Mouse (Mus musculus): Measurements from ENCODE around the gene Nrxn1. TPM values are rescaled to one million over a fixed set of nuclear protein-coding genes. Genes with fewer than 3 reads are reported as not detected.

Gene Nrxn1
- total and polyA plus RNA-seq, 3 experiments, result not detected

DNA sequence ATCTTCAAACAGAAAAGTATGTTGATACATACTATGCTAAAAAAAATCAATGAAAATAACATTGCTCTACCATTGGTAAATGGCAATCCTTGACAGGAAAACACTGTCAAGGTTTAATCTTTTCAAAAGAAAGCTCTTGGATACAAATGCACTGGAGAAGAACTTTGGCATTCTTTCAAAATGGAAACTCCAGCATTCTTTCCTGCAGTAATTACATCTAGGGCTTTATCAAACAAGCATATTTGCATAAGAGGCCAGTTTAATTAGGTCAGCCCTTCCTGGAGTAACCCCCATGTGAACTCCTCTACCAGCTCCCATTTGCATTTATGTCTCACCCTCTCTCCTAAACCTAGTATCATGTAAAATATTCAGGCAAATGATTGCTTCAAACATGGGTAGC lies 696.5 kb downstream of the Nrxn1 start:
- no peak overlapping the region for H3K4me3 ChIP-seq (ENCODE audit: control insufficient read depth in 1 of 2, insufficient read depth in 1 of 2, low read depth in 2 of 2, low read length in 2 of 2)
- no peaks in the 10 kb centered on the region for H3K9me3 ChIP-seq (replicated peaks; ENCODE audit: insufficient read depth, low read length)
- no peaks in the 10 kb centered on the region for H3K36me3 ChIP-seq (ENCODE audit: control insufficient read depth in 1 of 2, insufficient read depth in 2 of 2, low read length in 2 of 2)
- no peak for DNase-seq (ENCODE audit: low read depth, low spot score)
- TF ChIP-seq NELFE (IDR thresholded peaks at IDR 0.05; ENCODE audit: low read depth, low read length) (no peak), USF2 (IDR thresholded peaks at IDR 0.05; ENCODE audit: borderline replicate concordance in 1 of 2, insufficient read depth in 1 of 2, low read depth in 1 of 2, low read length in 2 of 2) (no peak), ZKSCAN1 (IDR thresholded peaks at IDR 0.05; ENCODE audit: low read depth, low read length) (no peak), TAL1 (IDR thresholded peaks at IDR 0.05; ENCODE audit: low read length) (no peak), GATA1 (IDR thresholded peaks at IDR 0.05; ENCODE audit: low read depth, low read length) (no peak), POLR2AphosphoS2 (IDR thresholded peaks at IDR 0.05; ENCODE audit: low read length) (no peak), ZC3H11A (IDR thresholded peaks at IDR 0.05; ENCODE audit: low read depth, low read length) (no peak), ELF1 (IDR thresholded peaks at IDR 0.05; ENCODE audit: low read depth, low read length) (no peak), NRF1 (IDR thresholded peaks at IDR 0.05; ENCODE audit: insufficient read depth, low read depth, low read length, poor library complexity, severe bottlenecking) (no peak), HCFC1 (IDR thresholded peaks at IDR 0.05; ENCODE audit: low read depth, low read length) (no peak), TBP (IDR thresholded peaks at IDR 0.05; ENCODE audit: low read depth, low read length) (no peak), CTCF (IDR thresholded peaks at IDR 0.05 in 2 of 3, conservative IDR thresholded peaks at IDR 0.05 in 1 of 3; ENCODE audit: control insufficient read depth in 1 of 3, insufficient read depth in 1 of 3, low read depth in 2 of 3, low read length in 3 of 3, poor library complexity in 1 of 3, severe bottlenecking in 1 of 3) (no peak), MAZ (IDR thresholded peaks at IDR 0.05; ENCODE audit: low read depth, low read length) (no peak), POLR2A (IDR thresholded peaks at IDR 0.05; ENCODE audit: control insufficient read depth in 1 of 2, insufficient read depth in 1 of 2, low read depth in 1 of 2, low read length in 2 of 2, poor library complexity in 1 of 2) (no peak), ZMIZ1 (IDR thresholded peaks at IDR 0.05; ENCODE audit: low read depth, low read length) (no peak), E2F4 (IDR thresholded peaks at IDR 0.05; ENCODE audit: borderline replicate concordance, low read depth, low read length) (no peak)
- H3K79me2 ChIP-seq (ENCODE audit: control insufficient read depth, insufficient read depth, low read length, poor library complexity), result no peaks in the 10 kb centered on the region
- no peaks in the 10 kb centered on the region for H3K4me1 ChIP-seq (ENCODE audit: control insufficient read depth in 1 of 2, insufficient read depth in 2 of 2, low read length in 2 of 2)
- H3K27me3 ChIP-seq (ENCODE audit: control insufficient read depth in 1 of 2, insufficient read depth in 2 of 2, low read length in 2 of 2), result no peaks in the 10 kb centered on the region; a peak in 1 of 4 replicates
- H3K27ac ChIP-seq (ENCODE audit: control insufficient read depth, low read depth, low read length), result no peak overlapping the region
- H3K9ac ChIP-seq (ENCODE audit: control insufficient read depth, low read depth, low read length, poor library complexity, severe bottlenecking), result no peak overlapping the region

DNA sequence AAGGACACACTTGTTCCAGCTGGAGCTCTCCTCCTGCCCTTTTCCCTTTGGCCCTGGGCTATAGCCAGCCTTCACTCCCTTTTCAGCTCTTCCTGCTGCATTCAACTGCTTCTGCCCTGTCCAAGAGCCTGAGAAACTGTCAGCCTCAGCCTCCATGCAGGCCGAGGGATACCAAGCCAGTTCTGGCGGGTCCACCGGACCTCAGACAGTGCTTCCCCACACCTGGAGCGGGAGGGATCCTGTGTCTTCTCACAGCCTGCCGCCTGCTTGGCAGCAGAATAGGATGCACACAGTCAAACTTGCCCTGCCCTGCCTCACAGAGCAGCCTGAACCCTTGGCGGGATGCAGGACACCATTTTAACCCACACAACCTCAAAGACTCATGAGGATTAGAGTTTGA lies 698.3 kb downstream of the Nrxn1 start:
- no peak for DNase-seq (ENCODE audit: low read depth, low spot score)
- H3K9me3 ChIP-seq (replicated peaks; ENCODE audit: insufficient read depth, low read length), result no peaks in the 10 kb centered on the region
- no peak overlapping the region for H3K9ac ChIP-seq (ENCODE audit: control insufficient read depth, low read depth, low read length, poor library complexity, severe bottlenecking)
- H3K4me3 ChIP-seq (ENCODE audit: control insufficient read depth in 1 of 2, insufficient read depth in 1 of 2, low read depth in 2 of 2, low read length in 2 of 2), result no peak overlapping the region
- no peak overlapping the region for H3K27ac ChIP-seq (ENCODE audit: control insufficient read depth, low read depth, low read length)
- H3K27me3 ChIP-seq (ENCODE audit: control insufficient read depth in 1 of 2, insufficient read depth in 2 of 2, low read length in 2 of 2), result no peaks in the 10 kb centered on the region
- no peaks in the 10 kb centered on the region for H3K79me2 ChIP-seq (ENCODE audit: control insufficient read depth, insufficient read depth, low read length, poor library complexity)
- no peaks in the 10 kb centered on the region for H3K36me3 ChIP-seq (ENCODE audit: control insufficient read depth in 1 of 2, insufficient read depth in 2 of 2, low read length in 2 of 2)
- TF ChIP-seq MYB (IDR thresholded peaks at IDR 0.05; ENCODE audit: low read depth, low read length) (no peak), MYC (IDR thresholded peaks at IDR 0.05; ENCODE audit: low read depth, low read length) (no peak), SMC3 (IDR thresholded peaks at IDR 0.05; ENCODE audit: low read depth, low read length) (no peak), RCOR1 (IDR thresholded peaks at IDR 0.05; ENCODE audit: low read depth, low read length) (no peak), ZKSCAN1 (IDR thresholded peaks at IDR 0.05; ENCODE audit: low read depth, low read length) (no peak), CHD2 (IDR thresholded peaks at IDR 0.05; ENCODE audit: low read length) (no peak), CHD1 (IDR thresholded peaks at IDR 0.05; ENCODE audit: low read depth, low read length) (no peak), GATA1 (IDR thresholded peaks at IDR 0.05; ENCODE audit: low read depth, low read length) (no peak), ELF1 (IDR thresholded peaks at IDR 0.05; ENCODE audit: low read depth, low read length) (no peak), CTCF (IDR thresholded peaks at IDR 0.05 in 2 of 3, conservative IDR thresholded peaks at IDR 0.05 in 1 of 3; ENCODE audit: control insufficient read depth in 1 of 3, insufficient read depth in 1 of 3, low read depth in 2 of 3, low read length in 3 of 3, poor library complexity in 1 of 3, severe bottlenecking in 1 of 3) (no peak), MAFK (IDR thresholded peaks at IDR 0.05; ENCODE audit: borderline replicate concordance, low read depth, low read length) (no peak), POLR2AphosphoS2 (IDR thresholded peaks at IDR 0.05; ENCODE audit: low read length) (no peak), USF1 (IDR thresholded peaks at IDR 0.05; ENCODE audit: low read depth, low read length) (no peak), TCF12 (IDR thresholded peaks at IDR 0.05; ENCODE audit: low read depth, low read length) (no peak), EP300 (IDR thresholded peaks at IDR 0.05; ENCODE audit: low read depth in 1 of 2, low read length in 2 of 2) (no peak), MAX (IDR thresholded peaks at IDR 0.05; ENCODE audit: low read length) (no peak), TBP (IDR thresholded peaks at IDR 0.05; ENCODE audit: low read depth, low read length) (no peak), MEF2A (IDR thresholded peaks at IDR 0.05; ENCODE audit: extremely low read depth, insufficient replicate concordance, low read depth, low read length, poor library complexity, severe bottlenecking) (no peak), NRF1 (IDR thresholded peaks at IDR 0.05; ENCODE audit: insufficient read depth, low read depth, low read length, poor library complexity, severe bottlenecking) (no peak)
- H3K4me1 ChIP-seq (ENCODE audit: control insufficient read depth in 1 of 2, insufficient read depth in 2 of 2, low read length in 2 of 2), result no peaks in the 10 kb centered on the region

Data from MEL (cell line).